Mouse (Mus musculus): ENCODE results near the gene Tsga10.

DNA sequence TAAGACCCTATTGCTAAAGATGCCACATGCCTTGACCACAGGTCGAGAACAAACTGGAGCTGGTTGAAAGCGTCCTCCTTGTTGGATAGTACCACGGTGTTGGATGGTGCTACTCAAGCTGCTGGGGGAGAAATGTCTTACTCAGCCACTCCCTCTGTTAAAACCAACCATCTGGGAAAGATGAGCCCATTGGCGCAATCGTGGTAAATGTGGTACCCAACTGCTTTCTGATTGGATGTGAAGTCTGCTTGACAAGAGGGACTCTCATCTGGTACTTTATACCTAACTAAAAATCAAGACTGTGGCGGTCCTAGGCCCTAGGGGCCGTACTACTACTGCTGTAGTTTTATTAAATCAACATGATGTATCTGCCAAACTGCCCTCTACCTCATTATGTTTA, 23.0 kb upstream of the Tsga10 start:
- TF ChIP-seq CTCF (IDR thresholded peaks at IDR 0.05; ENCODE audit: control insufficient read depth, insufficient read depth, insufficient read length) (no peak), USF1 (IDR thresholded peaks at IDR 0.05; ENCODE audit: low read depth) (no peak), MAX (IDR thresholded peaks at IDR 0.05) (no peak), MYOD1 (IDR thresholded peaks at IDR 0.05; ENCODE audit: control insufficient read depth, insufficient read length, low read depth) (no peak), FOSL1 (IDR thresholded peaks at IDR 0.05; ENCODE audit: insufficient read depth, low read length, poor library complexity, severe bottlenecking) (no peak), MYOG (IDR thresholded peaks at IDR 0.05; ENCODE audit: control insufficient read depth, extremely low read depth, insufficient read length) (no peak), CEBPB (IDR thresholded peaks at IDR 0.05; ENCODE audit: low read depth) (no peak)
